Mouse (Mus musculus) liver, postnatal 0 days (tissue): ENCODE measurements around the gene Bcl6. TPM values are rescaled to one million over a fixed set of nuclear protein-coding genes. Genes with fewer than 3 reads are reported as not detected.

Experiments
- ATAC-seq: fragments of 200-750 bp; cut with Nextera tagmentation; 2 replicates; pipeline ENCODE4 v1.8.0; 2017; ENCODE audit warnings: mild to moderate bottlenecking, moderate library complexity
- DNase-seq: peaks from one replicate; pipeline ENCODE4 v3.0.0-alpha.2; 2016
- H3K27ac ChIP-seq: fragments of 300-500 bp; sonication (generic); 2 replicates; pipeline ENCODE4 v1.5.1; 2014; ENCODE audit warnings: antibody characterized with exemption, moderate library complexity, mild to moderate bottlenecking, low read depth
- H3K27me3 ChIP-seq: fragments of 300-500 bp; sonication (generic); 2 replicates; pipeline ENCODE4 v1.6.1; 2014; ENCODE audit warnings: low read length, control low read depth, mixed read lengths; ENCODE audit not compliant: insufficient read depth
- H3K36me3 ChIP-seq: fragments of 300-500 bp; sonication (generic); replicated peaks from 2 replicates; pipeline ENCODE4 v1.6.1; 2014; ENCODE audit warnings: mild to moderate bottlenecking, control low read depth, low read length, moderate library complexity, mixed read lengths; ENCODE audit not compliant: insufficient read depth
- H3K4me1 ChIP-seq: fragments of 300-500 bp; sonication (generic); 2 replicates; pipeline ENCODE4 v1.6.1; 2014; ENCODE audit warnings: antibody characterized with exemption, mild to moderate bottlenecking, control low read depth; ENCODE audit not compliant: insufficient read depth
- H3K4me2 ChIP-seq: fragments of 300-500 bp; sonication (generic); 2 replicates; pipeline ENCODE4 v1.6.1; 2014; ENCODE audit warnings: low read depth, mild to moderate bottlenecking, low read length, moderate library complexity, mixed read lengths
- H3K4me3 ChIP-seq: fragments of 300-500 bp; sonication (generic); 2 replicates; pipeline ENCODE4 v1.5.1; 2014; ENCODE audit warnings: low read depth, low read length
- H3K9ac ChIP-seq: fragments of 300-500 bp; sonication (generic); replicated peaks from 2 replicates; pipeline ENCODE4 v1.6.1; 2014; ENCODE audit warnings: mild to moderate bottlenecking, moderate library complexity
- H3K9me3 ChIP-seq: fragments of 300-500 bp; sonication (generic); 2 replicates; pipeline ENCODE4 v1.6.1; 2016; ENCODE audit warnings: mild to moderate bottlenecking, control low read depth, low read length, mixed read lengths
- CTCF ChIP-seq: sonication (generic); IDR thresholded peaks from 2 replicates; pipeline ENCODE4 v1.5.1; 2016; ENCODE audit warnings: antibody characterized with exemption, low read depth
- EP300 ChIP-seq: IDR thresholded peaks from 2 replicates; pipeline ENCODE4 v1.6.1; 2016; ENCODE audit warnings: antibody characterized with exemption, low read depth, mild to moderate bottlenecking
- WGBS: fragments of 180-500 bp; shearing (Covaris S2); extraction: QIAGEN DNeasy Blood & Tissue Kit; methylation state at CpG from one replicate; pipeline ENCODE4 v1.1.7; 2014; ENCODE audit not compliant: insufficient replicate concordance; 5-methylcytosine and 5-hydroxymethylcytosine counted together
- polyA plus RNA-seq: library from polyadenylated mRNA; unstranded; fragments of >200 nt; fragmentation: Nextera tagmentation; extraction: Ambion mirVana; gene quantifications from 2 replicates; pipeline ENCODE4 v1.2.1, GENCODE M21; 2015

Bcl6 gene
- polyA plus RNA-seq, 1 experiment from 2014 or later, result 0.69 TPM

- Histone ChIP-seq H3K27me3 (no peaks in the 10 kb centered on the region), H3K9ac (peak overlapping the region; percentile 66)
- ATAC-seq, result peak; percentile 28
These were observed 4.5 kb downstream of the Bcl6 start for GRCm38 (mm10) chr16:23984183-23984582.

GRCm38 (mm10) chr16:23982891-23983588 is 5.6 kb downstream of the Bcl6 start:
- H3K9ac ChIP-seq, result peak overlapping the region; percentile 59

More at GRCm38 (mm10) chr16:23984183-23984582, 4.5 kb downstream of the Bcl6 start:
- H3K4me2 ChIP-seq, result peak overlapping the region; percentile 91
- peaks cover 18% of the 10 kb centered on the region for H3K4me1 ChIP-seq
- under 1% methylated on average over 22 of the region's 22 CpGs for WGBS
- peak overlapping the region; percentile 46 for H3K4me3 ChIP-seq
- H3K9me3 ChIP-seq, result no peaks in the 10 kb centered on the region
- TF ChIP-seq CTCF (peak; percentile 96), EP300 (no peak)
- no peaks in the 10 kb centered on the region for H3K36me3 ChIP-seq
- peak; percentile 89 for DNase-seq
- H3K27ac ChIP-seq, result peak overlapping the region; percentile 92

GRCm38 (mm10) chr16:23981925-23982851 is 6.5 kb downstream of the Bcl6 start:
- DNase-seq (peak; percentile 80), ATAC-seq (peak; percentile 63)
- TF ChIP-seq EP300, result no peak
- TF ChIP-seq CTCF, result peak; percentile 73
- H3K27me3 ChIP-seq, result no peaks in the 10 kb centered on the region
- WGBS, result 4% methylated on average over 28 of the region's 28 CpGs
- H3K9ac ChIP-seq, result peak overlapping the region; percentile 59
- peak overlapping the region; percentile 91 for H3K4me2 ChIP-seq
- no peaks in the 10 kb centered on the region for H3K9me3 ChIP-seq
- H3K4me3 ChIP-seq, result peak overlapping the region; percentile 52
- H3K27ac ChIP-seq, result peak overlapping the region; percentile 89
- no peaks in the 10 kb centered on the region; the same call in 1 of the 2 replicates for H3K36me3 ChIP-seq
- peaks cover 18% of the 10 kb centered on the region for H3K4me1 ChIP-seq

More at GRCm38 (mm10) chr16:23982891-23983588, 5.6 kb downstream of the Bcl6 start:
- no peaks in the 10 kb centered on the region for H3K36me3 ChIP-seq
- 1% methylated on average over 33 of the region's 33 CpGs for WGBS
- H3K4me3 ChIP-seq, result peak overlapping the region; percentile 52
- H3K9me3 ChIP-seq, result no peaks in the 10 kb centered on the region
- H3K4me1 ChIP-seq, result peaks cover 18% of the 10 kb centered on the region
- H3K27me3 ChIP-seq, result no peaks in the 10 kb centered on the region
- ATAC-seq, result no peak
- peak overlapping the region; percentile 89 for H3K27ac ChIP-seq
- H3K4me2 ChIP-seq, result peak overlapping the region; percentile 91
- peak; percentile 59 for TF ChIP-seq CTCF
- TF ChIP-seq EP300, result no peak
- DNase-seq, result peak; percentile 83

GRCm38 (mm10) chr16:23980991-23981720 is 7.5 kb downstream of the Bcl6 start:
- Histone ChIP-seq H3K4me3 (peak overlapping the region; percentile 52), H3K27ac (no peak overlapping the region), H3K4me1 (peaks cover 18% of the 10 kb centered on the region), H3K27me3 (no peaks in the 10 kb centered on the region), H3K4me2 (peak overlapping the region; percentile 91), H3K9ac (peak overlapping the region; percentile 56), H3K36me3 (no peaks in the 10 kb centered on the region; the same call in 1 of the 2 replicates), H3K9me3 (no peaks in the 10 kb centered on the region)
- TF ChIP-seq EP300 (no peak), CTCF (no peak)
- no peak for ATAC-seq
- 2% methylated on average over 32 of the region's 32 CpGs for WGBS
- DNase-seq, result peak; percentile 48

GRCm38 (mm10) chr16:23980201-23980870 is 8.3 kb downstream of the Bcl6 start:
- Histone ChIP-seq H3K4me3 (peak overlapping the region; percentile 52), H3K27ac (no peak overlapping the region), H3K9me3 (no peaks in the 10 kb centered on the region), H3K4me2 (peak overlapping the region; percentile 91), H3K9ac (no peak overlapping the region), H3K4me1 (peaks cover 18% of the 10 kb centered on the region), H3K36me3 (no peaks in the 10 kb centered on the region; the same call in 1 of the 2 replicates), H3K27me3 (no peaks in the 10 kb centered on the region)
- 14% methylated on average over 11 of the region's 11 CpGs for whole genome bisulfite sequencing
- DNase-seq, result no peak
- TF ChIP-seq CTCF, result no peak
- no peak for TF ChIP-seq EP300
- no peak for ATAC-seq
